Mouse (Mus musculus) myocyte (in vitro differentiated cells): Measurements from ENCODE around the gene 9330182L06Rik. TPM values are rescaled to one million over a fixed set of nuclear protein-coding genes. Genes with fewer than 3 reads are reported as not detected.

Experiments
- H3K27me3 ChIP-seq: one replicate; pipeline ENCODE4 v1.6.1; 2011; ENCODE audit not compliant: control insufficient read depth, insufficient read depth, insufficient read length
- H3K36me3 ChIP-seq: one replicate; pipeline ENCODE4 v1.6.1; 2011; ENCODE audit not compliant: control insufficient read depth, insufficient read depth
- H3K4me2 ChIP-seq: one replicate; pipeline ENCODE4 v1.6.1; 2011; ENCODE audit warnings: low read depth, control low read depth
- H3K4me3 ChIP-seq: one replicate; pipeline ENCODE4 v1.5.1; 2011; ENCODE audit warnings: mild to moderate bottlenecking, control low read depth, moderate library complexity
- H3K79me2 ChIP-seq: one replicate; pipeline ENCODE4 v1.6.1; 2011; ENCODE audit not compliant: control insufficient read depth, insufficient read depth
- H3ac ChIP-seq: one replicate; pipeline ENCODE4 v1.6.1; 2011; ENCODE audit not compliant: control insufficient read depth, insufficient read length
- CEBPB ChIP-seq: IDR thresholded peaks from 2 replicates; pipeline ENCODE4 v1.6.1; 2011; ENCODE audit warnings: mild to moderate bottlenecking, moderate library complexity; ENCODE audit not compliant: poor library complexity, insufficient read depth, severe bottlenecking
- E2F4 ChIP-seq: IDR thresholded peaks from one replicate; pipeline ENCODE4 v1.6.1; 2011; ENCODE audit warnings: mild to moderate bottlenecking, control low read depth, moderate library complexity; ENCODE audit not compliant: insufficient read depth
- MAX ChIP-seq: IDR thresholded peaks from one replicate; pipeline ENCODE4 v1.6.1; 2011; ENCODE audit warnings: low read depth, mild to moderate bottlenecking, control low read depth
- MYOD1 ChIP-seq, 3 experiments: IDR thresholded peaks; one replicate each; pipeline ENCODE4 v1.6.1; 2011; ENCODE audit warnings: control low read depth in 2 of 3, low read depth in 2 of 3, mild to moderate bottlenecking in 2 of 3, moderate library complexity in 1 of 3; ENCODE audit not compliant: insufficient read length in 2 of 3, control insufficient read depth in 1 of 3
- MYOG ChIP-seq, 3 experiments: IDR thresholded peaks; one replicate each; pipeline ENCODE4 v1.6.1; 2011; ENCODE audit warnings: control low read depth in 2 of 3, low read depth in 2 of 3, mild to moderate bottlenecking in 2 of 3; ENCODE audit not compliant: insufficient read length in 2 of 3, control insufficient read depth in 1 of 3, insufficient read depth in 1 of 3
- POLR2A ChIP-seq: IDR thresholded peaks from one replicate; pipeline ENCODE4 v1.6.1; 2011; ENCODE audit warnings: low read depth, mild to moderate bottlenecking, control low read depth, moderate library complexity; ENCODE audit not compliant: insufficient read length
- POLR2AphosphoS2 ChIP-seq: IDR thresholded peaks from one replicate; pipeline ENCODE4 v1.6.1; 2011; ENCODE audit warnings: low read depth, control low read depth; ENCODE audit not compliant: insufficient read length
- REST ChIP-seq: IDR thresholded peaks from one replicate; pipeline ENCODE4 v1.6.1; 2011; ENCODE audit warnings: mild to moderate bottlenecking, control low read depth, moderate library complexity; ENCODE audit not compliant: insufficient read depth, insufficient read length
- SRF ChIP-seq: IDR thresholded peaks from one replicate; pipeline ENCODE4 v1.6.1; 2011; ENCODE audit warnings: low read depth; ENCODE audit not compliant: control insufficient read depth, insufficient read length
- TCF12 ChIP-seq: IDR thresholded peaks from one replicate; pipeline ENCODE4 v1.6.1; 2011; ENCODE audit warnings: mild to moderate bottlenecking, control low read depth; ENCODE audit not compliant: poor library complexity, insufficient read depth, severe bottlenecking
- TCF3 ChIP-seq: IDR thresholded peaks from one replicate; pipeline ENCODE4 v1.6.1; 2011; ENCODE audit warnings: low read depth, control low read depth; ENCODE audit not compliant: insufficient read length
- USF1 ChIP-seq: IDR thresholded peaks from one replicate; pipeline ENCODE4 v1.6.1; 2011; ENCODE audit warnings: low read depth, mild to moderate bottlenecking, control low read depth, moderate library complexity
- polyA plus RNA-seq: library from polyadenylated mRNA; unstranded; fragments of >200 nt; fragmentation: generic; extraction: Trizol; gene quantifications from one replicate; pipeline ENCODE4 v1.2.1, GENCODE M21; 2012; ENCODE audit warnings: missing spikeins

9330182L06Rik gene
- polyA plus RNA-seq, 1 experiment, result not detected

GRCm38 (mm10) chr5:9419964-9420363 lies 154.0 kb downstream of the 9330182L06Rik start:
- Histone ChIP-seq H3ac (no peak overlapping the region), H3K36me3 (no peaks in the 10 kb centered on the region), H3K79me2 (no peaks in the 10 kb centered on the region), H3K4me2 (no peak overlapping the region), H3K27me3 (no peaks in the 10 kb centered on the region), H3K4me3 (no peak overlapping the region)
- no peak for TF ChIP-seq USF1
- no peak for TF ChIP-seq E2F4
- TF ChIP-seq POLR2A, result no peak
- TF ChIP-seq TCF3, result no peak
- no peak for TF ChIP-seq MYOG (IDR thresholded peaks at IDR 0.05; ENCODE audit: control insufficient read depth in 1 of 3, insufficient read depth in 1 of 3, insufficient read length in 2 of 3, low read depth in 2 of 3)
- no peak for TF ChIP-seq SRF
- TF ChIP-seq POLR2AphosphoS2, result no peak
- no peak for TF ChIP-seq MAX
- no peak for TF ChIP-seq REST
- no peak for TF ChIP-seq MYOD1 (IDR thresholded peaks at IDR 0.05; ENCODE audit: control insufficient read depth in 1 of 3, insufficient read length in 2 of 3, low read depth in 2 of 3)
- no peak for TF ChIP-seq TCF12
- no peak for TF ChIP-seq CEBPB

GRCm38 (mm10) chr5:9424464-9424863 lies 158.5 kb downstream of the 9330182L06Rik start:
- no peak overlapping the region for H3K4me2 ChIP-seq
- no peak overlapping the region for H3ac ChIP-seq
- H3K36me3 ChIP-seq, result no peaks in the 10 kb centered on the region
- H3K79me2 ChIP-seq, result no peaks in the 10 kb centered on the region
- no peaks in the 10 kb centered on the region for H3K27me3 ChIP-seq
- TF ChIP-seq TCF12 (no peak), MYOG (IDR thresholded peaks at IDR 0.05; ENCODE audit: control insufficient read depth in 1 of 3, insufficient read depth in 1 of 3, insufficient read length in 2 of 3, low read depth in 2 of 3) (no peak), SRF (no peak), USF1 (no peak), CEBPB (no peak), TCF3 (no peak), POLR2A (no peak), E2F4 (no peak), POLR2AphosphoS2 (no peak), MAX (no peak), MYOD1 (IDR thresholded peaks at IDR 0.05; ENCODE audit: control insufficient read depth in 1 of 3, insufficient read length in 2 of 3, low read depth in 2 of 3) (no peak)
- H3K4me3 ChIP-seq, result no peak overlapping the region

- no peaks in the 10 kb centered on the region for H3K79me2 ChIP-seq
- no peak overlapping the region for H3K4me2 ChIP-seq
- no peaks in the 10 kb centered on the region for H3K36me3 ChIP-seq
- TF ChIP-seq MAX (no peak), CEBPB (no peak), SRF (no peak), TCF12 (no peak), POLR2A (no peak), REST (no peak), E2F4 (no peak), POLR2AphosphoS2 (no peak), MYOD1 (IDR thresholded peaks at IDR 0.05; ENCODE audit: control insufficient read depth in 1 of 3, insufficient read length in 2 of 3, low read depth in 2 of 3) (no peak), USF1 (no peak), TCF3 (no peak), MYOG (IDR thresholded peaks at IDR 0.05; ENCODE audit: control insufficient read depth in 1 of 3, insufficient read depth in 1 of 3, insufficient read length in 2 of 3, low read depth in 2 of 3) (no peak)
- H3ac ChIP-seq, result no peak overlapping the region
- H3K27me3 ChIP-seq, result no peaks in the 10 kb centered on the region
- H3K4me3 ChIP-seq, result no peak overlapping the region
These were observed 161.2 kb downstream of the 9330182L06Rik start for GRCm38 (mm10) chr5:9427165-9427564.

GRCm38 (mm10) chr5:9427581-9428241 lies 161.8 kb downstream of the 9330182L06Rik start:
- Histone ChIP-seq H3K79me2 (no peaks in the 10 kb centered on the region), H3K36me3 (no peaks in the 10 kb centered on the region), H3K4me2 (no peak overlapping the region), H3K27me3 (no peaks in the 10 kb centered on the region), H3K4me3 (no peak overlapping the region), H3ac (no peak overlapping the region)
- TF ChIP-seq TCF12, result no peak
- no peak for TF ChIP-seq REST
- TF ChIP-seq USF1, result no peak
- TF ChIP-seq SRF, result no peak
- no peak for TF ChIP-seq CEBPB
- TF ChIP-seq POLR2A, result no peak
- no peak for TF ChIP-seq TCF3
- TF ChIP-seq MAX, result no peak
- TF ChIP-seq MYOG (IDR thresholded peaks at IDR 0.05; ENCODE audit: control insufficient read depth in 1 of 3, insufficient read depth in 1 of 3, insufficient read length in 2 of 3, low read depth in 2 of 3), result no peak
- no peak for TF ChIP-seq POLR2AphosphoS2
- TF ChIP-seq MYOD1 (IDR thresholded peaks at IDR 0.05; ENCODE audit: control insufficient read depth in 1 of 3, insufficient read length in 2 of 3, low read depth in 2 of 3), result no peak
- TF ChIP-seq E2F4, result no peak

- H3K79me2 ChIP-seq, result no peaks in the 10 kb centered on the region
- no peak overlapping the region for H3K4me3 ChIP-seq
- H3K36me3 ChIP-seq, result no peaks in the 10 kb centered on the region
- no peak overlapping the region for H3K4me2 ChIP-seq
- H3K27me3 ChIP-seq, result no peaks in the 10 kb centered on the region
- TF ChIP-seq TCF3, result no peak
- no peak for TF ChIP-seq REST
- TF ChIP-seq POLR2AphosphoS2, result no peak
- TF ChIP-seq POLR2A, result no peak
- TF ChIP-seq MAX, result no peak
- no peak for TF ChIP-seq TCF12
- no peak for TF ChIP-seq MYOD1 (IDR thresholded peaks at IDR 0.05; ENCODE audit: control insufficient read depth in 1 of 3, insufficient read length in 2 of 3, low read depth in 2 of 3)
- TF ChIP-seq CEBPB, result no peak
- TF ChIP-seq MYOG (IDR thresholded peaks at IDR 0.05; ENCODE audit: control insufficient read depth in 1 of 3, insufficient read depth in 1 of 3, insufficient read length in 2 of 3, low read depth in 2 of 3), result no peak
- TF ChIP-seq E2F4, result no peak
- no peak for TF ChIP-seq USF1
- no peak for TF ChIP-seq SRF
- no peak overlapping the region for H3ac ChIP-seq
These were observed 162.8 kb downstream of the 9330182L06Rik start for GRCm38 (mm10) chr5:9428728-9429127.
